In genomic region chr4:133690252-133690651, GRCm38 (mm10) we compare ENCODE assay signal across 9 mouse cellular contexts. TPM values are rescaled to one million over a fixed set of nuclear protein-coding genes. Genes with fewer than 3 reads are reported as not detected.
A peak's percentile ranks its signal among the peaks of the same experiment; 100 is the strongest.
DNase-seq lines count a peak whose midpoint lies in the region; ATAC-seq lines count a peak whose summit lies in the region.
"Had no signal": no experiment of that assay in that cellular context is flagged by ENCODE, and none has a peak within 500 bp of the region (broad histone marks: within the 10 kb centered on the region; RNA-seq: fewer than 3 reads in every experiment).

No protein-coding gene starts in this region.

- H3K4me1 ChIP-seq in forebrain, embryonic 15.5 days = peaks cover 29% of the 10 kb centered on the region
- no peaks in the 10 kb centered on the region for H3K4me1 ChIP-seq in forebrain, embryonic 10.5 days
- H3K4me1 ChIP-seq in heart, embryonic 12.5 days (replicated peaks) = peaks cover 47% of the 10 kb centered on the region

- no peaks in the 10 kb centered on the region for H3K9me3 ChIP-seq in forebrain, embryonic 15.5 days
- H3K9me3 ChIP-seq in forebrain, embryonic 10.5 days = no peaks in the 10 kb centered on the region
- no peaks in the 10 kb centered on the region for H3K9me3 ChIP-seq in heart, embryonic 12.5 days (replicated peaks)

- H3K4me2 ChIP-seq in forebrain, embryonic 15.5 days (replicated peaks) = no peak overlapping the region
- H3K4me2 ChIP-seq in heart, embryonic 12.5 days = no peak overlapping the region

- no peaks in the 10 kb centered on the region for H3K27me3 ChIP-seq in forebrain, embryonic 15.5 days
- no peaks in the 10 kb centered on the region for H3K27me3 ChIP-seq in forebrain, embryonic 10.5 days (ENCODE audit: poor library complexity, severe bottlenecking)
- no peaks in the 10 kb centered on the region for H3K27me3 ChIP-seq in heart, embryonic 12.5 days (replicated peaks)

- no peak overlapping the region for H3K4me3 ChIP-seq in forebrain, embryonic 15.5 days
- H3K4me3 ChIP-seq in forebrain, embryonic 10.5 days = no peak overlapping the region
- H3K4me3 ChIP-seq in heart, embryonic 12.5 days = no peak overlapping the region

- H3K27ac ChIP-seq in forebrain, embryonic 15.5 days (replicated peaks) = peak overlapping the region; percentile 72
- H3K27ac ChIP-seq in forebrain, embryonic 10.5 days = no peak overlapping the region
- peak overlapping the region; percentile 41 for H3K27ac ChIP-seq in heart, embryonic 12.5 days (ENCODE audit: poor library complexity, severe bottlenecking)

- H3K36me3 ChIP-seq in forebrain, embryonic 15.5 days = peaks cover 97% of the 10 kb centered on the region
- peaks cover 100% of the 10 kb centered on the region for H3K36me3 ChIP-seq in forebrain, embryonic 10.5 days (replicated peaks)
- peaks cover 99% of the 10 kb centered on the region for H3K36me3 ChIP-seq in heart, embryonic 12.5 days

- no peak for DNase-seq in forebrain, embryonic 10.5 days (ENCODE audit: extremely low spot score, low spot score)
- DNase-seq in MN1 (ENCODE audit: low spot score) = peak; percentile 60
- DNase-seq in kidney, postnatal 36 days = peak; percentile 46 to 74
- DNase-seq in gastrocnemius, postnatal 10 days = no peak
- DNase-seq: cerebellum, adult 2 months had no signal

- no peak overlapping the region for H3K9ac ChIP-seq in forebrain, embryonic 15.5 days (replicated peaks)
- no peak overlapping the region for H3K9ac ChIP-seq in heart, embryonic 12.5 days

- WGBS in forebrain, embryonic 15.5 days = 23% methylated on average over 5 of the region's 5 CpGs
- 73% methylated on average over 5 of the region's 5 CpGs for whole genome bisulfite sequencing in forebrain, embryonic 10.5 days
- WGBS in heart, embryonic 12.5 days = 33% methylated on average over 5 of the region's 5 CpGs

- no peak for ATAC-seq in forebrain, embryonic 15.5 days (replicated peaks)
- no peak for ATAC-seq in heart, embryonic 12.5 days (ENCODE audit: insufficient number of reproducible peaks, low FRiP score)
- ATAC-seq in monocyte, adult 5-6 weeks (replicated peaks; ENCODE audit: insufficient number of reproducible peaks, low FRiP score, low TSS enrichment, poor library complexity, severe bottlenecking) = no peak
- ATAC-seq in inflammation-experienced regulatory T-cells, adult 6 months = no peak

RNA-seq across cellular contexts. Expression of gene Pigv, which starts 17.8 kb away (rescaled TPM):
- polyA plus RNA-seq in forebrain, embryonic 15.5 days (2015; fragmentation: Nextera tagmentation; extraction: Ambion mirVana) = 16.5 and 16.9 TPM in 2 replicates
- 16.3 and 17.3 TPM in 2 replicates for polyA plus RNA-seq in forebrain, embryonic 10.5 days (2016; fragmentation: Nextera tagmentation; extraction: Ambion mirVana)
- polyA plus RNA-seq in heart, embryonic 12.5 days (2016; fragmentation: Nextera tagmentation; extraction: Ambion mirVana) = 15.0 and 18.4 TPM in 2 replicates
- total RNA-seq in monocyte, adult 5-6 weeks (2017) = 3.5 to 16.0 TPM (median 5.7 TPM) in 3 replicates
- 10 to 100 TPM; 10.2 to 10.6 TPM for total RNA-seq in gastrocnemius, postnatal 10 days (2021)
- polyA plus RNA-seq in inflammation-experienced regulatory T-cells, adult 6 months (2017; shearing (Covaris generic)) = 10 to 100 TPM; 10.3 to 13.8 (median 11.3) TPM

RNA-seq across cellular contexts. Expression of gene Zdhhc18, which starts 40.3 kb away (rescaled TPM):
- polyA plus RNA-seq in forebrain, embryonic 15.5 days (2015; fragmentation: Nextera tagmentation; extraction: Ambion mirVana) = 4.9 and 6.3 TPM in 2 replicates
- 2.4 and 2.8 TPM in 2 replicates for polyA plus RNA-seq in forebrain, embryonic 10.5 days (2016; fragmentation: Nextera tagmentation; extraction: Ambion mirVana)
- polyA plus RNA-seq in heart, embryonic 12.5 days (2016; fragmentation: Nextera tagmentation; extraction: Ambion mirVana) = 3.5 and 3.9 TPM in 2 replicates
- 12.8 to 48.9 TPM (median 20.8 TPM) in 3 replicates for total RNA-seq in monocyte, adult 5-6 weeks (2017)
- total RNA-seq in gastrocnemius, postnatal 10 days (2021) = 10 to 100 TPM; 21.6 to 27.6 TPM
- 10 to 100 TPM; 22.8 to 25.9 (median 23.1) TPM for polyA plus RNA-seq in inflammation-experienced regulatory T-cells, adult 6 months (2017; shearing (Covaris generic))

Comparison
In these comparisons a context has a peak if more than half of its experiments do, and no peak if none do; other contexts are left out.
1. DNase-seq: peak in MN1 (single experiment) and kidney, postnatal 36 days (2 of 2); none in forebrain, embryonic 10.5 days (single experiment) and gastrocnemius, postnatal 10 days (single experiment).